Mouse (Mus musculus): ENCODE measurements around the gene Msi1. TPM values are rescaled to one million over a fixed set of nuclear protein-coding genes. Genes with fewer than 3 reads are reported as not detected.
A peak's percentile ranks its signal among the peaks of the same experiment; 100 is the strongest.

Gene Msi1
- polyA plus RNA-seq, 1 experiment from 2014 or later = 37.9 TPM

DNA sequence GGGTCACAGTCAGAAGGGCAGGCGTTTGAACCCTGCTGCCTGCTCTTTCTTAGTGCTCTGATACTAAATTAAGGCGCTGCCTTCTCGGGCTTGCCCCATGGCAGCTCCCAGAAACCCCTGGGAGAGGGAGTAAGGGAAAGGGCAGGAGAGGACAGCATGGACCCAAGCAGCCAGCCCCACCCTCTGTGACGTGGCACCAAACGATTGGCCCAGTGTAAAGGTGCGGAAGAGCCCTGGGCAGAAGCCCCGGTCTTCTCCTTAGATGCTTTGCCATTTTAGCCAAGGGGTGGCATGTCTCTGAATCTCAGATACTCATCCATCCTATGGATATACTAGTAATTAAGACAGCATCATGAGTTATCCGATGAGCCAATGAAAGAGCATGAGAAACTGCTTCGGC lies 21.3 kb upstream of the Msi1 start:
- H3K27ac ChIP-seq (replicated peaks) = no peak overlapping the region
- H3K4me2 ChIP-seq = peak overlapping the region; percentile 33
- H3K4me3 ChIP-seq (replicated peaks) = no peak overlapping the region
- no peaks in the 10 kb centered on the region for H3K36me3 ChIP-seq
- H3K9me3 ChIP-seq (replicated peaks) = no peaks in the 10 kb centered on the region
- H3K9ac ChIP-seq (replicated peaks) = no peak overlapping the region
- 30% methylated on average over 9 of the region's 9 CpGs for WGBS
- H3K27me3 ChIP-seq (replicated peaks) = no peaks in the 10 kb centered on the region
- ATAC-seq (ENCODE audit: low FRiP score) = peak; percentile 46; the same call in 1 of the 2 replicates
- peaks cover 22% of the 10 kb centered on the region for H3K4me1 ChIP-seq

DNA sequence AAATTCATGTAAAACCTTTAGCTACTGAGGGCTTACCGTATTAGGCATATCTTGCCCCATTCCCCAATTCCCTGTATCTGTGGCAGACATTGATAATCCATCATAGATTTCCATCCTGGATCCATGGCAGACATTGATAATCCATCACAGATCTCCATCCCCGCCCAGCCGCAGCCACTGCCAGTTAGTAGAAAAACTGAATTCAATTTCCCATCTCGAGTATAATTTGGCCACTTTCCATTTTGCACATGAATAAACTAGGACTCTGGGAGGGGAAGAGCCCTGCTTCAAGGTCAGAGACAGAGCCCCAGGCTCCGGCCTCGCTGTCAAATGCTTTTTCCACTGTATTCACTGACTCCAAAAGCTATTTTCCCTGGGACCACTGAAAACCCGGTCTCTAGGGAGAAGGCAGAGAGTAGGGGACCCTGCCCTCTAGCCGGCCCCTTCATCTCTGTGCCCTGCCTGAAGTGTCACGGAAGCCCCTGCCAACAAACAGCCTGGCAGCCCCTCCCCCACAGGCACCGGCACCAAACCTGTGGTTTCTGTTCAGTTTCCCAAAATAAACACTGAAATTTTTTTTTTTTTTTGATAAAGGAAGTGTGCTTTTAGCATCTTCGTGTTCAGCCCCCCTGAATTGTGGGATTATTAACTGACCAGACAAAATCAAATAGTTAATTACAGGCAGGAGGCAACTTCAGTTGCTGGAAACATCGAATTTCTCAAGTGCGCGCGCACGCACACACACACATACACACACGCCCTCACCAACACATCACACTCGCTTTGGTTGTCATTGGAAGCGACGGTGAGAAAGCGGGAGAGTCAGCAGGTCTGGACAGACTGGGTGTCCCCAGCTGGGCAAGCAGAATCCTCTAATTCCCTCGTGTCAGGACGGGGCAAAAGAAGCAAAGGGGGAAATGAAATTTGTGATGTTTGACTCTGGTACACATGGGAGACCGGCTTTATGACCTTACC lies 14.0 kb upstream of the Msi1 start:
- Histone ChIP-seq H3K4me2 (peak overlapping the region; percentile 31), H3K9ac (replicated peaks) (no peak overlapping the region; the same call in 1 of the 2 replicates), H3K4me1 (no peaks in the 10 kb centered on the region), H3K36me3 (no peaks in the 10 kb centered on the region), H3K27ac (replicated peaks) (peak overlapping the region; percentile 28; the same call in 1 of the 2 replicates), H3K27me3 (replicated peaks) (no peaks in the 10 kb centered on the region), H3K9me3 (replicated peaks) (no peaks in the 10 kb centered on the region), H3K4me3 (replicated peaks) (no peak overlapping the region)
- ATAC-seq (ENCODE audit: low FRiP score) = no peak
- 54% methylated on average over 24 of the region's 24 CpGs for WGBS

DNA sequence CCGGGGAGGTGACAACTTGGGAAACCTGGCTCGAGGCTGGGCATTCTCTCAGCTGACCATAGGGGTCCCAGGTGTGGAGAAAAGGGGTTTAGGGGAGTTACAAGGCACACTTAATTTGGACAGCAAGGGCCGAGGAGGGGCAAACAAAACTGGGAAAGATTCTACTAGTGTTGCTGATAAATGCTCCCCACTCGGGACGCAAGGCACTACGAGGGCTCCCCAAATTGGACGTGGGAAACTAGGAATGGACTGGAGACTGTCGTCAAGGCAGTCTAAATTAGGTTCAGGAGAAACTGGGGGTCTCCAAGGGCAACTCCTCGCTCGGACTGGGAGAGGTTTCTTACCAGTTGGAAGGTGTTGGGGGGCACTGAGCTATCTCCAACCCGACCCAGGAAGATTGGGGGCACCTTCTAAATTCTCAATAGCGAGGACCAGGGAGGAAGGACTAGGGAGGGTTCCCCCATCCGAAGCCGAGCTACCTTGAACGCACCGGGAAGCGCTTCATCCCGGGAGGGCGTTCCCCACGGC lies 504 bp upstream of the Msi1 start:
- WGBS = under 1% methylated on average over 20 of the region's 20 CpGs
- Histone ChIP-seq H3K27me3 (replicated peaks) (no peaks in the 10 kb centered on the region), H3K4me1 (peaks cover 45% of the 10 kb centered on the region), H3K9ac (replicated peaks) (peak overlapping the region; percentile 97), H3K4me2 (peak overlapping the region; percentile 86), H3K9me3 (replicated peaks) (no peaks in the 10 kb centered on the region), H3K4me3 (replicated peaks) (peak overlapping the region; percentile 80), H3K27ac (replicated peaks) (peak overlapping the region; percentile 98), H3K36me3 (no peaks in the 10 kb centered on the region)
- ATAC-seq (ENCODE audit: low FRiP score) = no peak

DNA sequence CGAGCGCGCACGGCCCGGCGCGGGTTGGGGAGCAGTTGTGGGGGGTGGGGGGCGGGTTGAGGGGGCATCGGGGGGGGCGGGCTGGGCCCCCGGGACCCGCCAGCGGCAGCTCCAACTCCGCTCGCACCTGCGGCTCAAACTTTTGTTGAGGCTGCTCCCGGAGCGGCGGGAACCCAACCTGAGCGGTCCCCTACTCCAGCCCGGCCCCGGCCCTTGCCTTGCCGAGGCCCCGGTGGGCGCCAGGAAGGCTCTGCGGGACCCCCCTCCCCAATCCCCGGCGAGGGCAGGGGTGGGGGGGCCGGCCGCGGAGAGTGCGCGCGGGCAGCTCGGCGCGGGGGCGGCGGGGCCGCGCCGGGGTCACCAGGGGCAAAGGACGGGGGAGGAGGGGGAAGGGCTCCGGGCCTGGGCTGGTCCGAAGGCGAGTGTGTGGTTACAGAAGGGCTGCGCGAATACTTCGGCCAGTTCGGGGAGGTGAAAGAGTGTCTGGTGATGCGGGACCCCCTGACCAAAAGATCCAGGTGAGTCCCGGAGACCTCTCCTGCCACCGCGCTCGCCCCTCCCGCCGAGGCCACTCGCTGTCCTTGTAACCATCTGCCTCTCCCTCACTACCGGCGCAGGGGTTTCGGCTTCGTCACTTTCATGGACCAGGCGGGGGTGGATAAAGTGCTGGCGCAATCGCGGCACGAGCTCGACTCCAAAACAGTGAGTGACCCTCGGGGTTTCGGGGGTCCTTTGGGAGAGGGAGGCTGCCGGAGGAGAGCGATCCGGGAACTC lies 975 bp downstream of the Msi1 start:
- ATAC-seq (ENCODE audit: low FRiP score) = 0 out of 2 replicates have a peak, but pooled peaks have one; percentile 19

DNA sequence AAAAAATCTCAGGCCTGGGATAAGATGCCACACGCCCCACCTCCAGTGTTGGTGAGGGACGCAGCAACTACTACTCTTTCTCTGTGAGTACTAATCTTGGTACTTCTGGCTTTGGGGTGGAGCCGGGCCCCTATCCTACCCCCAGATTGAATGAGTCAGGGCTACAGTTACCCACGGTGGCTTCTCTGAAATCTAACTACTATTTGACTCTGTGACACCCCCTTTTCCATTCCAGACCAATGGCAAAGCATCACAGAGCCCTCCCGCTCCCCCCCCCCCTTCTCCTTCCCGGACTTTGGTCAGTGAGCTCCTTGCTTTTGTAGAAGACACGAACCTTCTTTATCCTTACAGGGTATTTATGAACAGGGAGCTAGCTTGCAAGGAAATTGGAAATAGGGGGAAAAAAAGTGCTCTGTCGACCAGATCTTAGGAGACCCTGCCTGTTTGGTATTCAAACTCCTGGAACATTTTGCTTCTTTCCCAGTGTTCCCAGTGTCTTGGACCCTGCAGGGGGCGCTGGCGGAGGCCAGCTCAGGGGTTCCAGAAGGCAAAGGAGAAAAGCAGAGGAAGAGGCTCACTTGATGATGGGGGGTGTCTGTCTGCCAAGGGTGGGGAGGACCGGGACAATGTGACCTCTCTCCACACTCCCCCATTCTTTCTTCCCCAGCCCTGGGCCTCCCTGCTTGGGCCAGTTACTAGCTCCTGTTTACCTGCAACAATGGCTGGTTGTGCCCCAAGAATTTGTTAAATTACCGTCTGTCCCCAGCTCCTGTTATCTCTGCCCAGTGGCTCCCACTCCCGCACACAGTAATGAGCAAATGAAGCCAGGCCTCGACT lies 1.9 kb downstream of the Msi1 start:
- ATAC-seq (ENCODE audit: low FRiP score) = no peak

More for the DNA sequence above, 975 bp downstream of the Msi1 start:
- Histone ChIP-seq H3K27ac (replicated peaks) (peak overlapping the region; percentile 98), H3K4me3 (replicated peaks) (peak overlapping the region; percentile 80), H3K9ac (replicated peaks) (peak overlapping the region; percentile 97), H3K9me3 (replicated peaks) (no peaks in the 10 kb centered on the region), H3K27me3 (replicated peaks) (no peaks in the 10 kb centered on the region), H3K4me2 (peak overlapping the region; percentile 86), H3K4me1 (peaks cover 60% of the 10 kb centered on the region), H3K36me3 (no peaks in the 10 kb centered on the region)
- WGBS = 2% methylated on average over 39 of the region's 73 CpGs

DNA sequence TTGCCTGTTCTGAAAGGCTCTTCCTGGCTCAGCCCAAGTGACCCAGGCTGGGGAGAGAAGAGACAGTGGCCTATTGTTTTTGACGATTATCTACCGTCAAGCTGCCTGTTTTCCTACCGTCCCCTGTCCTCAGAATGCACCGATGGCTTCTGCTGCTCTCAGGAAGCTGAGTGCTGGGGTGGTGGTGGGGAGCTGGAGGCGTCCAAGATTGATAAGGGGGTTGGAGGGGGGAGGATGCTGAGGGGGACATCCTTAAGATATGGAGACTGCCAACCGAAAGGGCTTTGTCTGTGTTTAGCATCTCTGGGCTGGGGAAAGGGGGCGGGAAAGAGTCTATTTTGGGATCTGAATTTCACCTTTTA lies 2.5 kb downstream of the Msi1 start:
- Histone ChIP-seq H3K9me3 (replicated peaks) (no peaks in the 10 kb centered on the region), H3K27me3 (replicated peaks) (no peaks in the 10 kb centered on the region), H3K4me3 (replicated peaks) (peak overlapping the region; percentile 80), H3K4me2 (peak overlapping the region; percentile 86), H3K36me3 (no peaks in the 10 kb centered on the region), H3K27ac (replicated peaks) (peak overlapping the region; percentile 98), H3K9ac (replicated peaks) (peak overlapping the region; percentile 97), H3K4me1 (peaks cover 74% of the 10 kb centered on the region)
- no peak for ATAC-seq (ENCODE audit: low FRiP score)
- 8% methylated on average over 7 of the region's 7 CpGs for WGBS

More for the DNA sequence above, 1.9 kb downstream of the Msi1 start:
- peak overlapping the region; percentile 86 for H3K4me2 ChIP-seq
- peak overlapping the region; percentile 97 for H3K9ac ChIP-seq (replicated peaks)
- H3K27me3 ChIP-seq (replicated peaks) = no peaks in the 10 kb centered on the region
- H3K9me3 ChIP-seq (replicated peaks) = no peaks in the 10 kb centered on the region
- peak overlapping the region; percentile 98 for H3K27ac ChIP-seq (replicated peaks)
- peaks cover 69% of the 10 kb centered on the region for H3K4me1 ChIP-seq
- no peaks in the 10 kb centered on the region for H3K36me3 ChIP-seq
- 3% methylated on average over 14 of the region's 14 CpGs for WGBS
- H3K4me3 ChIP-seq (replicated peaks) = peak overlapping the region; percentile 80

DNA sequence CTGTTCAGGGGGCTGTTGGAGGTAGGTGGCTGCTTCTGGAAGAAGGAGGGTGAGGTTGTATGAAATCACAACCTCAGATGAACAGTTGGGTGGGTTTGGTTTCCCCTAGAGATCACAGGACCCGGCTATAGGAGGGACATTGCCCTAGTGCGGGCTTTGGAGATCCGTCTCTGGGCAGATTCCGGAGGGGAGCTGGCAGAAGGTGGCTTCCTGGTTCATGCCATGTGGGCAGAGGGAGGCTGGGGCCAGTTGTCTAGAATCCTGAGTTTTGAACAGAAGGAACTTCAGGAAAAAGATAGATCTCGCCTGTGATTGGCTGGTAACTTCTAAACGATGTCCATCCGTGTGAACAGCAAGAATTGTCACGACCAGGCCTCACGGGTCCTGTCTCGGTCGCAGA lies 3.0 kb downstream of the Msi1 start:
- ATAC-seq (ENCODE audit: low FRiP score) = no peak
- H3K4me2 ChIP-seq = peak overlapping the region; percentile 86
- peak overlapping the region; percentile 97 for H3K9ac ChIP-seq (replicated peaks)
- peak overlapping the region; percentile 80 for H3K4me3 ChIP-seq (replicated peaks)
- H3K36me3 ChIP-seq = no peaks in the 10 kb centered on the region
- peak overlapping the region; percentile 98 for H3K27ac ChIP-seq (replicated peaks)
- WGBS = 42% methylated on average over 11 of the region's 11 CpGs
- peaks cover 79% of the 10 kb centered on the region for H3K4me1 ChIP-seq
- H3K9me3 ChIP-seq (replicated peaks) = no peaks in the 10 kb centered on the region
- H3K27me3 ChIP-seq (replicated peaks) = no peaks in the 10 kb centered on the region

DNA sequence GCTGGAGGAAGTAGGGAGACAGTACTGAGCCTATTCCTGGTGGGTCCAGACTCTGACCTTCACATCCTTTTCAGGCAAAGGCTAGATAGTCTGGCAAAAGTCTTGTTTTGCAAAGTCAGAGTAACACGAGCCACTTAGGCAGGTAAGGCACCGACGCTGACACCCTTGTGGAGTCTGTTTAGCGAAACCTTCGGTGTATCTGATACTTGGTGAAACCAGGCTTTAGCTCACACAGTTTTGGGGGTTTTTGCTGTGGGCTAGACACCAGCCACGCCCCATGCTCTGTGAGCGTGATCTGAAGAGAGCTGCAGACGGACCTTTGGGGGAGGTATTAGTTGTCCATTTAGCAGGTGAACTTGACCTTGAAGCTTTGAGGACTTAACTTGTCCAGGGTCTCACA lies 3.8 kb downstream of the Msi1 start:
- no peak for ATAC-seq (ENCODE audit: low FRiP score)
- Histone ChIP-seq H3K27me3 (replicated peaks) (no peaks in the 10 kb centered on the region), H3K36me3 (no peaks in the 10 kb centered on the region), H3K9ac (replicated peaks) (peak overlapping the region; percentile 24; the same call in 1 of the 2 replicates), H3K4me1 (peaks cover 84% of the 10 kb centered on the region), H3K27ac (replicated peaks) (peak overlapping the region; percentile 98), H3K4me3 (replicated peaks) (no peak overlapping the region), H3K4me2 (peak overlapping the region; percentile 86), H3K9me3 (replicated peaks) (no peaks in the 10 kb centered on the region)
- WGBS = 66% methylated on average over 8 of the region's 8 CpGs

DNA sequence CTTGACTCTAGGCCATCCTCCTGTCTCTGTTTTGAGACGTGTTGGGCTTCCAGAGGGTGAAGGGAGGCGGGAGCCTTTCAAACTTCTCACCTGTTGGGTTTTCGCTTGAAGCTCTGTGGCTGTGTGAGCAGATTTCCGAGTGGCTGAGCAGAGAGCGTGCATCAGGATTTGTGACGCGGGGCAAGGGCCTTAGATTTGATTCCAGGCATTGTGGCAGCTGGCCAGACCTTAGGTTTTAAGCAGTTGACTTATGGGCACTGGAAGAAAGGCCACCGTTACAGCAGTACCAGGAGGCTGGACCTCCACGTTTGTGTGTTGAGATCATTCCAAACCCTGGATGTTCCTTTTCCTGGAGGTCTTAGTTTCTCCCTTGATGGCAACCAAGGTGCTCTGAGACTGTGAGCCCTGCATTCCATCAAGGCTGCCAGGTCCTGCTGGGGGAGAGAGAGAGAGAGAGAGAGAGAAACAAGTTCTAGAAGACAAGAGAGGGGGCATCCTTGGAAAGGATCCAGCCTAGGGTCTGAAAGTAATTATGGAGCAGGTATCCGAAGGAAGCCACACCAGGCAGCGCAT lies 5.0 kb downstream of the Msi1 start:
- H3K36me3 ChIP-seq = peaks cover 8% of the 10 kb centered on the region; the same call in 1 of the 2 replicates
- H3K4me1 ChIP-seq = peaks cover 85% of the 10 kb centered on the region
- peak overlapping the region; percentile 98 for H3K27ac ChIP-seq (replicated peaks)
- H3K27me3 ChIP-seq (replicated peaks) = no peaks in the 10 kb centered on the region
- H3K9me3 ChIP-seq (replicated peaks) = no peaks in the 10 kb centered on the region
- no peak overlapping the region for H3K9ac ChIP-seq (replicated peaks)
- 15% methylated on average over 11 of the region's 11 CpGs for whole genome bisulfite sequencing
- no peak for ATAC-seq (ENCODE audit: low FRiP score)
- peak overlapping the region; percentile 86 for H3K4me2 ChIP-seq
- no peak overlapping the region for H3K4me3 ChIP-seq (replicated peaks)

DNA sequence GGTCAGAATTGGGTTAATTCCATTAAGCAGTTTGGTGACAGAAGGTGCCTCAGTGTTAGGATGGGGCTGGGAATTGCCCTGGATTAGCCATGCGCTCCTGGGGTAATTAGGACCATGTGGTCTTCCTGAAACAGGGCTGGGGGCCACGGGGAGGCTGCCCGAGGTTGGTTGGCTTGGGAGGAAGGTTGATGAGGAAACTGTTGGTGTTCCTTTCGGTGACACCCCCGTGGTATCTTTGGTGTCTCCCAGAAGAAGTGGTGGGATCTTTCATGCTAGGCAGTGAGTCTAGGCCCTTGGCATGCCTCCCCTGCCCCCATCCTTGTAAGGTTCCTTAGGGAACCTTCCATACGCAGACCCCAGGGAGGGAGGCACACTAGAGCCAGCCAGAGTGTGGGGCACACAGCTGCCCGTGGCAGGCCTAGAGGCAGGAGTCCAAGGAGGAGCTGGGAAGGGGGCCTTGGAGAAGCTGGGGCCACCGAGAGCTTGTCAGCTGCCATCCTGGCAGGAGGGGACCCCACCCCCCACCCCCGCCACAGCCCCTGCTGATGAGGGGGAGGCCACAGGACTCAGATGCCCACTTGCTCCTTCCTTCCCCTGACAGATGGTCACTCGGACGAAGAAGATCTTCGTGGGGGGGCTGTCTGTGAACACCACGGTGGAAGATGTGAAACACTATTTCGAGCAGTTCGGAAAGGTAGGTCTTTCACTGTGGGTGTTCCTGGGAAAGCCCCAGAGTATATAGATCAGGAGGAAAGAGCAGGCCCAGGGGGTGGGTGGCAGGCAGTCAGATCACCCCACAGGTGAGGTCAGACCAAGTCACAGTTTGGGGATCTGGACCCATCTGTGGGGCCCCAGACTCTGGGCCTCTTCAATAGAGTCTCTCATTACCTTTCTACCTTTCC lies 5.7 kb downstream of the Msi1 start:
- peak overlapping the region; percentile 98 for H3K27ac ChIP-seq (replicated peaks)
- H3K27me3 ChIP-seq (replicated peaks) = no peaks in the 10 kb centered on the region
- H3K9ac ChIP-seq (replicated peaks) = peak overlapping the region; percentile 56
- peaks cover 12% of the 10 kb centered on the region; the same call in 1 of the 2 replicates for H3K36me3 ChIP-seq
- H3K4me1 ChIP-seq = peaks cover 85% of the 10 kb centered on the region
- no peak for ATAC-seq (ENCODE audit: low FRiP score)
- no peak overlapping the region for H3K4me3 ChIP-seq (replicated peaks)
- 14% methylated on average over 15 of the region's 15 CpGs for WGBS
- H3K4me2 ChIP-seq = peak overlapping the region; percentile 86
- no peaks in the 10 kb centered on the region for H3K9me3 ChIP-seq (replicated peaks)
